Mouse (Mus musculus): ENCODE data around the gene B9d2.
"Not testable (repeated sequence)": the region's sequence is repeated elsewhere in the genome, so short reads cannot be mapped to it uniquely, and the experiment has no call there.

The B9d2 gene

GRCm38 (mm10) chr7:25705801-25706251 lies 25.2 kb downstream of the B9d2 start:
- DNase-seq, result no peak

DNA sequence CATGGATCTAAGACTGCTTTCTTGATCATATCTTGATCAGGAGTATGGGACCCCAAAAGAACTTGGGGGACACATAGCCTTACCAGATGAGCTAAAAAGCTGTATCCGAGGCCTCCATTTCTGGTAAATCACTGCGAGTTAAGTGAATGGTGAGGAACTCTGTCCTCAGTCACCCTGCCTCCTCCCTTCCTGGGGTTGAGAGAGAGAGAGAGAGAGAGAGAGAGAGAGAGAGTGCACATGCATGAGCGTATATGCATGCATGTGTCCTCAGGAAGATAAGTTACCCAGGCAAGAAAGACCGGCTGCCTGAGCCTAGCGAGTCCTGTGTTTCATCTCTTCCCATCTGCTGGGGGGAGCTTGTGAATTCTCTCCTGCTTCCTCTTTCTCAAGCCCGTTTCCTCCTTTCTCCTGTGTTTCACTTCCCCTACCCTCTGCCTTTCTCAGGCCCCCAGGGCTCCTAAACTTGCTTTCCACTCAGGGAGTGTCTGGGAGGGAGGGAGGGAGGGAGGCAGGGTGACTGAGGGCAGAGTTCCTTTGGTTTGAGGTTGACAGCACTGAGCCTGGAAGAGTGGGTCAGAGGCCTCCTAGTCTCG lies 26.1 kb downstream of the B9d2 start:
- DNase-seq, result no peak

- DNase-seq, result peak; percentile 28
Observed at GRCm38 (mm10) chr7:25707581-25708292, 27.2 kb downstream of the B9d2 start.

DNA sequence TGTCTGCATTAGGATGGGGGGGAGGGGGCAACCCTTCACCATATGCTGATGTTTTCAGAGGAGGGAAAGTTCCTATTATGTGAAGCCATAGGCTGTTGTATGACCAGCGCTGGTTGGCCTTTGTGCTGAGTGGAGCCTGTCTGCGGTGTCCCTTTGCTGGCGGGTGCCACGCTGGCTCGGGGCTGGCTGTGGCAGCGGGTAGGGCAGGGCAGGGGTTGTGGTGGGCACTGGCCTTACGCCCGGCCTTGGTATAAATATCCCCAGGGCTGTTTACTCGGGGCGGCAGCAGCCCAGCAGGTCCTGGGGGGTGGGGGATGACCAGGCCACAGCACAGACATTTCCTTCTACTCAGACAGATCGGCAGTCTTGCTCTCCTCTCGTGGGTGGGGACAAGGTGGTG lies 29.4 kb downstream of the B9d2 start:
- DNase-seq, result no peak

DNA sequence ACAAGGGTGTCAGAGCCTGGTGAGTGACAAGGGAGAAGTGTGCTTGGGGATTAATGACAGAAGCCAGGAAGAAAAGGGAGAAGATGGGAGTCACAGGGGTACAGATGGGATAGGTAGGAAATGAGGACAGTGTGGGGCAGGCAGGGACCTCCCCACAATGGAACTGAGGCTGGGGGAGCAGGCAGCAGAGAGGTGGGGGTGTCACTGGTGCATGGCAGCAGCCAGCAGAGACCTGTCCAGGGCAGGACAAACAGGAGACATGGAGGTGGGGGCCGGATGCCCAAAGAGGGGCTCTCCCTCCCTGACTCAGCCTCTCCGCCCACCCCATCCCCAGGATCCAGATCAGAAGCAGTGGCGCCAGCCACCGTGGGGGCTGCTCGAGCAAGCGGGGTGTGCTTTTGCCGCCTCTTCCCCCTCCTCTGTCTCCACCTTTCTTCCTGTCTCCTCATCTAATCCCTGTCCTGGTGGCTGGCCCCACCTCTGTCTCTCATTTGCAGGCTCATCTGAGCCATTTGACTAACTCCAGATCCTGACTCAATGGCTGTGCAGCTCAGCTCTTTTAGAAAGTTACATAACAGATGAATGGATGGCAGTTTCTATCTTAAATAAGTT lies 30.0 kb downstream of the B9d2 start:
- peak; percentile 31 for DNase-seq

DNA sequence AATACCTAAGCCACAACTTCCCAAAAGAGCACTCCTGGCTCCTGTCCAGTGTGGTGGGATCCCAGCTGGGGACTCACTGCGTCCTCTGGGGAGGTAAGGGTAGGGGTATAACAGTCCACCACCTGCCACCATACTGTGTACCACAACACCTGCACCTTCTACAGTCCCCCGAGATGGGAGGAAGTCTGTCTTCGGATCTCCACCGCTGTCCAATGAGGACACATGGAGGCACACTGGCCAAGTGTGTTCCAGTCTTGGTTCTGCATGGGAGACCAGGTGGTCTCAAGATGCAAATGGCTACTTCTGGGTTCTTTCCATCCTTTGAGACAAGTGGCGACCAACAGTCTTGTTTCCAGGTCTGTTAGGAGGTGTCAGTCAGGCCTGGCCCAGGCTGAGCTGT lies 30.6 kb downstream of the B9d2 start:
- DNase-seq, result no peak

GRCm38 (mm10) chr7:25711731-25712197 lies 31.2 kb downstream of the B9d2 start:
- peak; percentile 68 for DNase-seq

GRCm38 (mm10) chr7:25712801-25713200 lies 32.2 kb downstream of the B9d2 start:
- no peak for DNase-seq

GRCm38 (mm10) chr7:25714581-25714980 lies 34.0 kb downstream of the B9d2 start:
- no peak for DNase-seq

DNA sequence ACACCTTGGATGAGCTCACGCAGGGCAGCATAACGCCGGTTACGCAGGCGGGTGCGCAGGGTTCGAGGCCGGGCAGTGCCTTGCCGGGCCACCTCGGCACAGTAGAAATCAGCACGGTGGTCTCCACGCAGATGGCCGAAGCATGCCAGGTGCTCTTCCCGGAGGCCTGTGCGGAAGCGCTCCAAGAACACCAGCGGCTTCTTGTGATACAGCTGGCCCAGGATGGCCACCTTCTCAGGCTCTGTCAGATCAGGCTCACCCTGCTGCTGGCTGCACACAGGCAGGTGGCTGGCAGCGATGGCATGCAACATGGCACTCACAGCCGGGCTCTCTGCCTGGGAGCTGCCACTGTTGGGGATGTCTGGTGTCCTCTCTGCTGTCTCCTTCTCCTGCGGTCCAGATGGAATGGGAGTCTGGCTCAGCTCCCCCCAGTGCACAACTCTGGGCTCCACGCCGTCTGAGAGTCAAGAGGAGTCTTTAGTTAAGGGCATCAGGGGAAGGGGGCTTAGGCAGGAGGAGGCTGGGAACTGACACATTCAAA lies 35.2 kb downstream of the B9d2 start:
- DNase-seq, result no peak

DNA sequence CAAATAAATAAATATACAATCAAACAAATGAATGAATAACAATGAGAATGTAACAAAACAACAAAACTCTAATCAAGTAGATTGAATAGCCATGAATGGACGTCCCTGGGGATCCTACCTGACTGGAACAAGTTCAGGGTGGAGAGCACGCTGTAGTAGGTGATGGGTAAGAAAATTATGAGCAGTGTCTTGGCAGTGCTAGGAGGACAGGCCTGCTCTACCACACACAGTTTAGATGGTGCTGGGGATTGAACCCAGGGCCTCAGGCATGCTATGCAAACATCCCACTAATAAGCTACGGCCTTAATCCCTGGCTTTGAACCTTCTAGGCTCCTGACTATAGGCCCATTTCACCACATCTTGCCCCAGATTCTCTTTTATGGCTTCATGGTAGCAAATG lies 36.9 kb downstream of the B9d2 start:
- no peak for DNase-seq

GRCm38 (mm10) chr7:25718788-25719417 lies 38.3 kb downstream of the B9d2 start, which contains the start of gene Ccdc97:
TSS of gene Ccdc97 (minus strand) at chr7:25719088.
- peak; percentile 96 for DNase-seq

DNA sequence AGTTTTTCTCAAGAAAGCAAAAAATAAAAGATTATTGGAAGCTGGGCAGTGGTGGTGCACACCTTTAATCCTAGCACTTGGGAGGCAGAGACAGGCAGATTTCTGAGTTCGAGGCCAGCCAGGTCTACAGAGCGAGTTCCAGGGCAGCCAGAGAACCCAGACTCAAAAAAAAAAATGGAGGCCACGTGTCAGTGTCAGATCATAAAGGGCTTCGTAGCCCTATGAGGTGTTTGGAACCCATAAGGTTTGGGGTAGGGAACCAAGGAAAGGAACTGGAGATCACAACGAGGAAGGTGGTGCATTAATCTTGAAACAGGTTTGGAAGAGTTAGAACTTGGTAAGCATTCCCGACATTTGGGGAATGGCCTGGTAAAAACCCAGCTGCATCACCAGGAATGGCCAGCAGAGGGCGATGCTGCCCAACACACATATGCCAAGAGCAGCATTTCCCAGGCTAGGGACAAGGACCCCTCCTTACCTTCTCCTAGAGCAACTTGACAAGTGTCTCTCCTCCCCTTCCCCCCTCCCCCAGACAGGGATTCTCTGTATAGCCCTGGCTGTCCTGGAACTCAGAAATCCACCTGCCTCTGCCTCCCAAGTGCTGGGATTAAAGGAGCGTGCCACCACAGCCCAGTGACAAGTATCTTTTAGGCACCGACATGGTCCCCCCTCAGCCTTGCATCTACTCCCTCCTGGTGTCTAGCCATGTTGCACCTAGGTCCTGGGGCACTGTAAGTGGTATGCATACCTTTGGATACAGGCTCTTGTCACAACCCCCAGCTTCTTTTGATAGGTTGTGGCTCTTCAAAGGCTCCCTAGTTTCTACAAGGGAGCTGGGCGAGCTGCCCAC lies 39.4 kb downstream of the B9d2 start:
- DNase-seq, result peak; percentile 81

DNA sequence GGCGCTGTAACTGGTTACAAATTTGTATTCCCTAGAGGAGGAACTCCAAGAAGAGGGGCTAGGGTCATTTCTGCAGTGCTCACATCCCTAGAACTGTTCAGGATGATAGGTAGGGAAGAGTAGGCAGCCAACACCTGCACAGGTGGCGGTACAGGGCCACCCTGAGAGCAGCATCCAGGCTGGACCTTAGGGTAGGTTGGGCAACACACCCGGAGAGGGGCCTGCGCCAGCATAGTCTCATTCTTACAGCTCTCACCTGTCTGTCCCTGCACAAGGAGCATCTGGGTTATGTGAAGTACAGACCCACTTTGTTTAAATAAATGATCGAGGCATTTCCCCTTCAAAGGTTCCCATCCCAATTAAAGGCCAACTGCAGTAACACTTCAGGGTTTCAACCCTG lies 40.2 kb downstream of the B9d2 start:
- DNase-seq, result no peak

- not testable (repeated sequence) for DNase-seq
Observed at GRCm38 (mm10) chr7:25721776-25722175, 41.2 kb downstream of the B9d2 start.

- no peak for DNase-seq
Observed at GRCm38 (mm10) chr7:25725886-25726285, 45.3 kb downstream of the B9d2 start.

GRCm38 (mm10) chr7:25727800-25728199 lies 47.2 kb downstream of the B9d2 start:
- DNase-seq, result no peak

DNA sequence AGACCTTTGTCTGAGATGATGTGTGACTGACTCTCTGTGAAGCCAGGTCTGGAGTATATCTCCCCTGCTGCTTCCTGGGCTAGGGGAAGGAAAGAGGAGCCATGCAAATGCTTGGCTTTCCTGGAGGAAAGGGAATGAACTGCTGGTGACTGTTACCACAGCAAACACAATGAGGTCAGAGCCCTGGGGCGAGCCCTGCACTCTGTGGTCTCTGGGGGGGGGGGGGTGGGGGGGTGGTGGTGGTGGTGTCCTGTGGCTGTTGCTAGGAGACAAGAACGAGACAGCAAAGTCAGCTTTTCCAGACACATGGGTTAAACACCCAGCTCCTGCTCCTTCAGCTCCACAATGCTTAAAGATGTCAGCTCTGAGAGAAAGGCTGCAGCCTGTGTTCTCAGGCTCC lies 48.8 kb downstream of the B9d2 start:
- DNase-seq, result no peak

DNA sequence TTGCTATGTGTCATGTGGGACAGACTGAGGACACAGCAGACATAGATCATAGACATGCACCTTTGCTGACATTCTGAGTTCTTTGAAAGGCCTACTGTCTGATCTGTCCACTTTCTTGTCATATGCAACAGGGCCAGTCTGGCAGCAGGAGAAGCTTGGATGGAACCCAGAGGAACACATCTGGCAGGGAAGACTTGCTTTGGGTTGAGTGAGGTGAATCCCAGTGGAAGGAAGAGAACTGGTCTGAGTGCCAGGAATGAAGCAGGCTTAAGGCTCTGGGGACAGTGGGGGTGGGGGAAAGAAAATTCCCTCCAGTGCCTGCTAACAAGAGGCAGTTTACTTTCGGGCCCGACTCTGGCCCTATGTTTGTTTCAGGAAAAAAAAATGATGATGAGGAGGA lies 49.3 kb downstream of the B9d2 start:
- no peak for DNase-seq

DNA sequence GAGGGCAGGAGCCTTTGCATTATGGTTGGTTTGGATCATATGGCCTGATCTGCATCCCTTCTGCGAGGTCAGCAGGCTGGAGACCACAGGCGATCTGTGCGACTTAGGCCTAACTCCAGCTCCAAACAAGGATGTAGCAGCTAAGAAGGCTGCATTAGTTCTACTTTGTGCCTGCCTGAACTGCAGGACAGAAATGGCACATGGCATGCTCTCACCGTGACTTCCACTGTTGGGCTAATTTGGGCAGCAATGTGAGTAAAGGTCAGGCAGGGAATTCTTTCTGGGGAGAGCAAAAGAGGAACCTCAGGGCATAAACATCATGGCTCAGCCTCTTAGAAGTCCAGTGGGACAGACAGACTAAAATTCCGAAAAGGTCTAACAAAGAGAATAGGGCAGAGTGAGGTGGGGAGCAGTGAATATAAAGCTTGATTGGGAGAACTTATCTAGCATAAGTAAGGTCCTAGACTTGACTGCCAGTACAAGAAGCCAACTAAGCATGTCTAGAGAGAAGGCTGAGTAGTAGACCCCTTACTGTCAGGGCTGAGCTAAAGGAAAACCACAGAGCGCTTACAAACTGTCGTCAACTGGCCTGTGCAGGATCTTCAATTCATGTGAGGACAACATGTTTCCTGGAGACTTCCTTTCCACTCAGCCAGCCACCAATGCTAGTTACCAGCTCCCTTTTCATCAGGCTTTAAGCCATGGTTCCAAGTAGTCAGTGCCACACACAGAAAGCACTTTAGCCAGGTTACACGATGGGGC lies 50.9 kb downstream of the B9d2 start:
- no peak for DNase-seq

GRCm38 (mm10) chr7:25734991-25735390 lies 54.4 kb downstream of the B9d2 start:
- DNase-seq, result no peak
